Mouse (Mus musculus) R1 (cell line): ENCODE measurements around the gene Sox5.

Experiments used
- DNase-seq: peaks from one replicate; pipeline ENCODE4 v3.0.0-alpha.2; 2018; ENCODE audit warnings: low read depth, low spot score

The Sox5 gene

DNA sequence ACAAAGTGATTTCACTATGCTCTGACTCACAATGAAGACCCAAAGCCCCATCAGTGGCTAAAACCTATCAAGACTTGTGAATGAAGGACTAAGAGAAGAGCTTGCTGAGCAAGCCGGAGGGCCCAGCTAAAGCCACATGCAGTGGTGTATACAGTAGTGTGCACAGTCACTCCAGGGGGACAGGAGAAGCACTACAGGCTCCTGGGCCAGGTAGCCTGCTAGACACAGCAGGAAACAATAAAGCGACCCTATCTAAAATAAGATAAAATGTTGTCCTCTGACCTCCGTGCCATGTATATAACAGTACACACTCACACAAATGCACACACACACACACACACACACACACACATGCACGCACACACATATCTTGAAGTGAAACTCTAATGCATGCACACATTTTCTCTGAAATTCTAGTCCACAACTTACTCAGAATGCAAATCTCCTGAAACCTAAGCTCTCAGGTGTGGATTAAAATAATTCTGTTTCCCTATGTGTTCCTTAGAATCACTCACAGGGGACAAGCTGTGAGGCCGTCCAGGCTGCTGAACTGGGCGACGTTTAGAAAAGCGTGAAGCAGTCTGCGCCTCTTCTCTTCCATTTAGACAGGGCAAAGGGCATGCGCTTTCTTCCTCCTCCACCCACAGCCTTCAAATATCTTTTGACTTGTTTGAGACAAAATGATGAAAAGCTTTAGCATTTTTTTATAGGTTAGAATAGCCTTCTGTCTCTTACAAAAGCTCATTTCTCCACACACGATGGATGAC, 197.5 kb downstream of the Sox5 start:
- no peak for DNase-seq

- DNase-seq, result no peak
Observed at GRCm38 (mm10) chr6:144579301-144579700, 202.5 kb downstream of the Sox5 start.

DNA sequence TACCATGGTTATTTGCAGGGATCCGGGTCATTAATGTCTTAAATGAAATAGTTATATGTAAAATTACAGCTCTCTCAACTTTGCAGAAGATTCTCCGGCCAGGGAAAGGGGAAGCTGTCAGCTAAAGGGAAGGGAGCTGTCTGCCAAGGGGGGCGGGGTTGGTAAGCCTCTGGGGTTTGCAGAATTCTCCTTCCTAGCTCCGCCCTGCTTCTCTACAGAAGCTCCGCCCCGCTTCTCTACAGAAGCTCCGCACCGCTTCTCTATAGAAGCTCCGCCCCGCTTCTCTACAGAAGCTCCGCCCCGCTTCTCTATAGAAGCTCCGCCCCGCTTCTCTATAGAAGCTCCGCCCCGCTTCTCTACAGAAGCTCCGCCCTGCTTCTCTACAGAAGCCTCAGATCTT, 210.9 kb downstream of the Sox5 start:
- DNase-seq, result peak; percentile 89

DNA sequence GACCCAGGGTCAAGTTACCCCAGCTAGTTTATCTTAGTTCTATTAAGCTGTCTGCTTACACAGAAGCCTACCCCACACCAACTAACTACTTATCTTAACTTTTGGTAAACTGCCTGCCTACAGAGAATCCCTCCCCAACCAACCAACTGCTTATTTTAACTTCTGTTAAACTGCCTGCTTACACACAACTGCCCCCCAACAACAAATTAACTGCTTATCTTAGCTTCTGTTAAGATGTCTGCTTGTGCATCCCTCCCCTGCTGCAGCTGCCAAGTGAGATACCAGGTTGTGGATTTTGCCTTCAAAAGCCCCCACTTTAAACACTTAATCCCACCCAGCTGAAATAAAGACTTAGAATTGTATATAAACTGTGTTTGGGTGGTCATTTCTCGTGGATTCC, 215.9 kb downstream of the Sox5 start:
- no peak for DNase-seq

DNA sequence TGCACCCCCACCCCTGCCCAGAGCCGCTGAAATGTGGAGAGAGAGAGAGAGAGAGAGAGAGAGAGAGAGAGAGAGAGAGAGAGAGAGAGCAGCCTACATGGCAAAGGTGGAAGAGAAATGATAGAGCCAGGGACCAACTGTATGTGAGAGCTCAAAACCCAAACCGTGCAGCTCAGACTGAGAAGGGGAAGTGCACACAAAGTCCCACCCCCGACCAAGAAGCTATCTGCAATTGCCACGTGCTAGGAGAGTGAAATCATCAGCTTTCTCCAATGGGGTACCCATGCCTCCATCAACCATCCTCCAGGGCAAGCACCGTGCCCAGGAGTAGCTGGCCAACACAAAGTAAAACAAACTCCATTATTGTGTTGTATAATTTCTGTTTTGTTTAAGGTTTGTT, 220.1 kb downstream of the Sox5 start:
- no peak for DNase-seq

GRCm38 (mm10) chr6:144560211-144560610, 221.6 kb downstream of the Sox5 start:
- DNase-seq, result no peak

DNA sequence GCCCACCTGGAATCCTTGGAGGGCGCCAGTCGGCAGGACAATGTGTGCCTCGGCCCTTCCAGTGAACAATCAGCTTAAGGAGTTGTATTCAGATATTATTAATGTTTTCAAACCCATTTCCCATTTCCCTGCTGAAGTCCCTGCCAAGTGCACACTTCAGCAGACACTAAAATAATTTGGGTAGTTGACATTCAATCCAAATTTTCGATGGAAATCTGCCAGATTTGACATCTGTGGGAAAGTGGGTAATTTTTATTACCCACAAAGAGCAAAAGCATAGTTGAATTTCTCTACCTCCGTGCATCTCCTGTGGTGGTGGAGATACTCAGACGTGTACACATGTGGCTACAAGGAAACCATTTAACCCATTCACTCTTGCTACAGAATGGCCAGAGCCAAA, 228.3 kb downstream of the Sox5 start:
- no peak for DNase-seq

DNA sequence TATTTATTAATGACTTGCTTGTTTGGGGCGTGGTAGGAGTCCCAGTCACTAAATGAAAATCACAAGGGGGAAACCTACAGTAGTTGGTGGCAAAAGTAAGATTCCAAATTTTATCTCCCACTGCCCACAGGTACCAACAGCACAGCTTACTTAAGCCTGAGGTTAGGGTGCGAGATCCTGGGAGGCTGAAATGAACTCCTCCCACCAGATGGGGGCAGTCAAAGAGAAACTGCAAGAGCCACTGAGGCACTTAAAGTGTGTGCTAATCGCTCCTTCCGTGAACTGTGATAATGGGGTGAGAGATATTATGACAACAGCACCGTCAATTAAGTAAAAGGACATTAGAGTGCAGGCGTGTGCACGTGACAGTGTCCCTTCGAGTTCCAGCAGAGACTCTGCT, 232.8 kb downstream of the Sox5 start:
- peak; percentile 50 for DNase-seq

GRCm38 (mm10) chr6:144547141-144547540, 234.6 kb downstream of the Sox5 start:
- peak; percentile 69 for DNase-seq

DNA sequence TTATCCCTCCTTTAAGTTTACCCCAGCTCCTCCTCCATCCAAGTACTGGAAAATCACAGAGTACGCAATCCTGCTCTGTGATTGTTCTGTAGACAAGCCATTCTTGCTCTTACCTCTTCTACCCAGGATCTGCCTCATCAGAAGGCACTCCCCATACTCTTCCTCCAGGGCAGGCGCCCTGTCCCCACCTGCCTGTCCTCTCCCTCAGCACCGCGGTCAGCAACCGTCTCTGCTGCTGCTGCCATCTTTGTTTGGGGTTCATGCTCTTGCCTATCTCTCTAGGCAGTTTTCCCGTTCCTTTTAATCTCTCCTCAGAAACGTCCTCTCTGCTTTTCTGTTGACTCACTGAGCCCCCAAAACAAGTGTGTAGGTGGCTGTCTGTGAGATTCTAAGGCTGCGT, 236.2 kb downstream of the Sox5 start:
- no peak for DNase-seq

DNA sequence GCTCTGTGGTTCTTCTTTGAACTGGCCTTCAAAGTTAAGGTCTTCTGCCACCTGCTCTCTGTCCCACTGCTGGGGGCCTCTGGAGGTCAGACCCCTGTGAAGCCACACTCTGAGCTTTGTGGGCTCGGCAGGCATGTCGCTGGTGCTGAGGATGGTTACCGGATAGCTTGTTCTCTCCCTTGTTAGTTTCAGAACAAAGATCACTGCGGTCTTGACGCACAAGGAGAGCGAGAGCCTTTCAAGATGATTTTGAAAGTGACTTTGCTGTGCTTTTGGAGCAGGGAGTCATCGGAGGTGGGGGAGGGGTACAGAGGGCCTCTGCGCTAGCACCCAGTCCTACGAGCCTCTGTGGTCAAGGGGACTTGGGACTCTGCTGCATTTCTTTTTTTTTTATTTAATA, 240.5 kb downstream of the Sox5 start:
- no peak for DNase-seq

GRCm38 (mm10) chr6:144539439-144540192, 242.2 kb downstream of the Sox5 start:
- DNase-seq, result no peak

- peak; percentile 5 for DNase-seq
Observed at GRCm38 (mm10) chr6:144523479-144523878, 258.3 kb downstream of the Sox5 start.

DNA sequence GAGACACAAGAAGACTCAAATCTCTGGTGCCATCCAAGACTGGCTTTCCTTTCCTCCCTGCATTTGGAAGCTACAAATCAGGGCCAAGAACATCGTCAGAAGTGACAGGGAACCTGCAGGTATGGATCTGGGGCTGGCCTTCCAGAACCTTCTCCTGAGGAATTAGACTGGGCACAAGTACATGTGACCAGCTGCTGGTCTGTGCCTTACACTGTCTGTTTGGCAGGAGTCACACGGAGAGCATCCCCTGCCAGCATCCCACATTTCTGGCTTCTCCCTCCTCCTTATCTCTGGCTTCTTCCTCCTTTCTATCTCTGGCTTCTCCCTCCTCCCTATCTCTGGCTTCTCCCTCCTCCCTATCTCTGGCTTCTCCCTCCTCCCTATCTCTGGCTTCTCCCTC, 263.0 kb downstream of the Sox5 start:
- DNase-seq, result no peak

DNA sequence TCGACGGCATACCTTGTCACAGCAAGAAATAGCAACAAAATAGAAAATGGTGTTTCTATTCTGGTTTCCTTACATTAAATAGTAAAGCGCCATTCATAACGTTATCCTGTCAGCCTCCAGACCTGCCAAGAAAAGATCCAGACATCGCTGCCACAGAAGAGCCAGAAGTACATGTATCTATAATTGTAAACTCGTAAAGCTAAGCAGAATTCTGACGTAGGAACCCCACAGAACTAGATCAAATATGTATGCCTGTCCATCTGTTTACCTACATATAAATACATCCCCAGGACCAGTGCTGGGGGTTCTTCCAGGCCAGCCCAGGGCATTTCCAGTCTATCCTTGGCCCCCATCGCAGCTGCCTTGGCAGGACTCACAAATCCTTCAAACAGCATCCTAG, 265.9 kb downstream of the Sox5 start:
- DNase-seq, result no peak

GRCm38 (mm10) chr6:144513761-144514160, 268.0 kb downstream of the Sox5 start:
- no peak for DNase-seq

DNA sequence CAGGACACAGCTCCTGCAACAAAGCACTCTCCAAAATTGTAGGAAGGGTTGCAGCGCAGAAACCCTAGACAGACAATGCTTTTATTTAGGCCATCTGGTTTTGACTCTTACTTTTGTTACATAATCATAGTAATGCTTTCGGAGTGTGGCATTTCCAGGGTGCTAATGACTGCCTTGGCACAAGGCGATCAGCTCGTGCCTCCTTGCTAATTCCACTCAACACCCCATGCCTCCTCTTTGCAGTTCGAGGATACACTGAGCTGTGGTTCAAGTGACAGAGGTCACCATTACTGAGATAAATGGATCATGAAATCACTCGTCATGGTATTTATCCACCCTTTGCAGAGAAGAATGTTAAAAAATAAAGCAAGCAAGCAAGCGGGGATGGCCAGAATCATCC, 269.9 kb downstream of the Sox5 start:
- no peak for DNase-seq

- no peak for DNase-seq
Observed at GRCm38 (mm10) chr6:144510147-144510546, 271.6 kb downstream of the Sox5 start.

GRCm38 (mm10) chr6:144504197-144504551, 277.6 kb downstream of the Sox5 start:
- no peak for DNase-seq

- no peak for DNase-seq
Observed at GRCm38 (mm10) chr6:144503399-144504196, 278.2 kb downstream of the Sox5 start.

GRCm38 (mm10) chr6:144501439-144501838, 280.3 kb downstream of the Sox5 start:
- no peak for DNase-seq

- DNase-seq, result peak; percentile 55
Observed at GRCm38 (mm10) chr6:144498177-144498576, 283.6 kb downstream of the Sox5 start.
